Mouse (Mus musculus): Measurements from ENCODE around the gene Ggct.

Ggct gene

GRCm38 (mm10) chr6:54992734-54993260 lies at the start of gene Ggct:
Ggct (minus strand) TSS chr6:54992950.
- peak; percentile 98 for DNase-seq

GRCm38 (mm10) chr6:55040031-55040430 lies 47.3 kb upstream of the Ggct start:
- DNase-seq = no peak

- no peak for DNase-seq
These were observed 46.7 kb upstream of the Ggct start for GRCm38 (mm10) chr6:55039446-55039783.

- peak; percentile 40 for DNase-seq
These were observed 46.1 kb upstream of the Ggct start for GRCm38 (mm10) chr6:55038671-55039445.

DNA sequence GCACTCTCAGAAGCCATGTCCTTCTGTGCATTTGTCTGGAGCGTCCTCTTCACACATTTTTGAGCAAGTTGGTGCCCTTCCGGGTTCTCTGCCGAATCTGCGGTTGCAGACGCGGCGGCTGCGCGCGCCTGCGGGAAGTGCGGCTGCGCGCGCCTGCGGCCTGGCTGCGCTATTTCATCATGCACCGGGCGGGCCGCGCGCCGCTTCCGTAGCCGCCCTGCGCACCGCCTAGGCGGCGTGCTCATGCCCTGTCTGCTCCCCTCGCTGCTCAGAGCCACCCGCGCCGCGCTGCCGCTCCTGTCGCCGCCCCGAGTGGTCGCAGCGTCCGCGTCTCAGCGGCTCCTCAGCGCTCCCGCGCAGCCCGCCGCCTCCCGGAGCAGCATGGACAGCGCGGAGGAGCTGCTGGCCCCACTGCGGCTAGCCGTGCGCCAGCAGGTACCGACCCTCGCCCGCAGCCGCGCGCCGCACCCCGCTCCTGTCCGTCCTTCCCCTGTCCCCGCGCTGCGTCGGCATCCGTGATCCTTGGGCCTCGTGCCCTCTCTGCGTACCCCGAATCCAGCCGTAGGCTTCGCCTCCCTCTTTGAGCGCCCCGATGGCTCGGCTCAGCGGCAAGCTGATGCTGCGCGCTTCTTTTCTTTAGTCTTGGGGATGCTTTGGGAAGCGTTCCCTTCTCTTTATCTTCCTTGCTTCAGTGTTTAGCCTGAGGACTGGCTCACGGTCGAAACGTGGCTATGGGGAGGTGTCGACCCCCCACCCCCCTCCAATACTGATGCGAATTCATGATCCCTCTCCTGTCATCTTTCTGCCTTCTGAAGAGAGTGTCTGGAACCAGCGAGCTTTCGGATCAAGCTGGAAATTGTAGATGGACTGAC lies 45.3 kb upstream of the Ggct start, which contains the start of gene Gars:
Gene Gars, plus strand, starts transcription at position 209 of the 872 bp plus-strand sequence.
- DNase-seq = peak; percentile 93

DNA sequence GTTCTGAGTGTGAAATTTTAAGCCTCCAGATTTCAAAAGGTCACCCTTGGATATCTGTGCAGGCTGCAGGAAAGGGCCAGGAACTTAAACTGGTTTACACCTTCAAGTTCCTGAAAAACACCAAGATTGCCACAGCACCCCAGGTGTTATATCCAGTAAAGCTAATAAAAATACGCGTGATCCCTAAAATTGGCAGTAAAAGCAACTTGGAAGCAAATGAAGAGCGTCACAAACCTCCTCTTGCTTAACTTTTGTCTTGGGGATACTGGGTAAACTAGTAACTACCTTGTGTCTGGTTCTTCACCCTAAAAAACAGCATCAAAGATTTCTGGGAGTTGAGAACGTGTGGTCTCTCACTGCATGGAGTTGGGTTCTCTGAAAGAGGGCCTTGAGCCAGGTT lies 44.0 kb upstream of the Ggct start:
- no peak for DNase-seq

DNA sequence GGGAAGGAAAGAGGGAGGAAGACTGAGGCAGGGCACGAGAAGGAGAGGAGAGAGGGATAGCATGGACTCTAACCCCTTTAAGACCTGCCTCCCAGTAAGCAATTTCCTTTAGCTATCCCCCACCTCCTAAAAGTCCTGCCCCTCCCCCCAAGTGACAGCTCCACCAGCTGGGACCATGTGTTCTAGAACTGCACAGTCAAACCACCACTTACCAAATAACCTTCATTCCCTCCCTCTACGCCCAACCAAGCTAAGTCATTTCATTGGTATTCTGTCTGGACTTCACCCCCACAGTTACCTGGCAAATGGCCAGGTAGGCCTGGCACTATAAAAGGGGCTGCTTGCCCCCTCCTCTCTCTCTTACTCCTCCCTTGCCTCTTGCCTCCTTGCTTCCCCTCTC lies 34.9 kb upstream of the Ggct start:
- no peak for DNase-seq

DNA sequence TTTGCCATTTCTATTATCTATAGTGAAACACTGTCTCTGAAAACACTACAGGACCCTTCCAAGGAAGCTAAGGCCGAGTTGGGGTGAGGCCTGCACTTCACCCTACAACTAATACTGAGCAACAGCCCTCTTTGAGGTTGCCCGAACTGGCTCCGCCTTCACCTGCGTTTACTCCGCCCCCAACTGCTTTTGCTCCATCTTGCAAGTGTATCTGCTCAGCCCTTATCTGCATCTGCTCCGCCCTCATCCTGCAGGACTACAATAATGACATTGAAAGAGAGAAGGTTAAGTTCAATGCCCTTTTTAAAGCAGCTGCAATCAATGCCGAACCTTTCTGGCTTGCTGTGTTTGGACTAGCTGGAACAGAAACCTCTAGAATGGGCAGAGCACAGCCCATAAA lies 29.1 kb upstream of the Ggct start:
- DNase-seq = no peak

DNA sequence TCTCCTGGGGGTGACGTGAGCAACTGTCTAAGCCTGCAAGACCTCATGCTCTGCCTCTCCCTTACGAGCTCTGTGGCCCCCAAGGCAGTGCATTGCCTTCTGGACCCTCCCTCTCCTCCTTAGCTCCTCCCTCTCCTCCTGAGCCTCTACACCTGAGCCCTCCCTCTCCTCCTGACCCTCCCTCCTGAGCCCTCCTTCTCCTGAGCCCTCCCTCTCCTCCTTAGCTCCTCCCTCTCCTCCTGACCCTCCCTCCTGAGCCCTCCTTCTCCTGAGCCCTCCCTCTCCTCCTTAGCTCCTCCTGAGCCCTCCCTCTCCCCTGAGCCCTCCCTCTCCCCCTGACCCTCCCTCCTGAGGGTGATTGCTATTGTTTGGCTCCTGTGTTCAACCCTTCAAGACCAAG lies 25.7 kb upstream of the Ggct start:
- no peak for DNase-seq

- peak; percentile 86 for DNase-seq
These were observed 24.2 kb upstream of the Ggct start for GRCm38 (mm10) chr6:55016710-55017583.

DNA sequence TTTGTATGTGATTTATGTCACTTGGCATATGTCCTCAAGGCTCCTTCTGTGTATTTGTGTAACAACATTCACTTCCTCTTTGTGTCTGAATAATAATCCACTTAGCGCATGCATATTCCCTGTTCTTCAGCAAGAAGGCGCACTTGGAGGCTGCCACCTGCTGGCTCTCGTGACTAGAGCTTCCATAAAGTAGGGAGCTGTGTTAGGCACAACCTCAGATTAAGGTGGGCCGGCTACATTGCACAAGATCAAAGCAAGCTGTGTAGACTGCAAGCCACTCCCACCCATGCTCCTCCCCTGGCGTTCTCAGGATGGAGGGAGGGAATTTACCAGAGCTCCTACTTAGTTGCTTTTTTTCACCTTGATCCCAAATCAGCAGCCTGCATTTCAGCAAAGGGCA lies 23.5 kb upstream of the Ggct start:
- DNase-seq = peak; percentile 65

GRCm38 (mm10) chr6:55014184-55014583 lies 21.4 kb upstream of the Ggct start:
- DNase-seq = no peak

GRCm38 (mm10) chr6:55012516-55012915 lies 19.8 kb upstream of the Ggct start:
- no peak for DNase-seq

GRCm38 (mm10) chr6:55010330-55011091 lies 17.8 kb upstream of the Ggct start:
- DNase-seq = no peak

DNA sequence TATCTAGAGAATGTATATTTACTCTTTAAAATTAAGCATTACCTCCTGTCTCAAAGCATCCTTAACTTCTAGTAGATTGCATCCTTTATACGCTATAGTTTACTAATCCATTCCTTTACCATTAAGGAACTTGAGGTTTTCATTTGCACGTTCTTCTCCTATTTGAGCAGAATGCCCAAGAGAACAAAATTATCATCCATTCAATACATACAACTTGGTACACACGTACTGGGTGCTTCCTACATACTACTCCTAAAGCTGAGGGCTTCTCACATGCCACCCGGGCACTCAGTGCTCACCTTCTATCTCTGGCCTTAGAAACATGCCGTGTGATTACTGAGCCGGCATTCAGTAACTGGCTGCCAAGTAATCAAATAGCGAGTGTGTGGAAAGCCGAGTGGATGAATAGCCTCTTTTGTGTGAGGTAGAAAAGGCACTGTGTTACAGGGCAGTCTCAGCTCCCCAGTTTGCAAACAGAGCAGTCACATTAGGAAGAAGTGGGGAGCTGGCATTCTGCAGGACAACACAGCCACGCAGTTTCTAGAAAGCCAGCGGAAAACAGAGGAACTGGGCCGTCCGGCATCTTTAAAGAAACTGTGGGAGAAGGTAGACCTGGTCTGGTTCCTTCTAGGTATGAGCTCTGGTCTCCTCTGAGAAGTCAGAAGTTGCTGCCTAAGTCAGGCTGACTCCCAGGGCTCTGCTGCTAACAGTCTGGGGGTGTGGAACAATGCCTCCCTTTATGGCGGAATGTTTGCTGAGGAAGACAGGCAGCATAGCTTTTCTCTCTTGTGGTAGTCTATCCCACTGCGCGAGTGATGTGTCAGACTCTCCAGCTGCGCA lies 16.9 kb upstream of the Ggct start:
- DNase-seq = peak; percentile 53

DNA sequence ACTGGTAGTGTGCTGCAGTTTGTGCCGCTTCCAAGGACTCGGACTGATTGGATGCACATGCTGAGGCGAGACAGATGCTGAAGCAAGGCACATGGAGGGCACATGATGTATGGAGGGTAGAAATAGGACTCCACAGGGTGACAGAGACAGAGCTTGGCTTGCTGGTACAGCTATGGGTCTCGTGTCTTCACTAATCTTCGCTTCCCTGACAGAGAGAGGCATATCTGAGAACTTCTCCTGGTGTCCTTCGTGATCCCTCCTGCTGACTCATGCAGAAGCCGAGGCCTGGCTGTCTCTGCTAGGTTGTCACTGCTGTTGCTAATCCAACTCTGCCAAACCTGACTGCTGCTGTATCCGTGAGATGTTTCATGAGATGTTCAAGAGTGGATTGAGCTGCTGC lies 15.7 kb upstream of the Ggct start:
- DNase-seq = no peak

DNA sequence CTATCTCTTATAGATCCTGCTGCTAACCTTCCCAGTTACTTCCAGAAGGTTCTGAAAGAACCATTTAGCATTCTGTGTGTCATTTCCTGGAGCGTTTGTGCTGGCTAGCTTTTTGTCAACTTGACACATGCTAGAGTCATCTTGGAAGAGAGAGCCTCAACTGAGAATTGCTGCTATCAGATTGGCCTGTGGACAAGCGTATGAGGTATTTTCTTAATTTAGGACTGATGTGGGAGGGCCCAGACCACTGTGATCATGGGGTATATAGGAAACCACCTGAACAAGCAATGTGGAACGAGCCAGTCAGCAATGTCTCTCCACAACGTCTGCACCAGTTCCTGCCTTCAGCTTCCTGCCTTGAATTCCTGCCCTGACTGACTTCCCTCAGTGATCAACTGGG lies 10.8 kb upstream of the Ggct start:
- no peak for DNase-seq

- DNase-seq = no peak
These were observed 9.7 kb upstream of the Ggct start for GRCm38 (mm10) chr6:55002438-55002837.

DNA sequence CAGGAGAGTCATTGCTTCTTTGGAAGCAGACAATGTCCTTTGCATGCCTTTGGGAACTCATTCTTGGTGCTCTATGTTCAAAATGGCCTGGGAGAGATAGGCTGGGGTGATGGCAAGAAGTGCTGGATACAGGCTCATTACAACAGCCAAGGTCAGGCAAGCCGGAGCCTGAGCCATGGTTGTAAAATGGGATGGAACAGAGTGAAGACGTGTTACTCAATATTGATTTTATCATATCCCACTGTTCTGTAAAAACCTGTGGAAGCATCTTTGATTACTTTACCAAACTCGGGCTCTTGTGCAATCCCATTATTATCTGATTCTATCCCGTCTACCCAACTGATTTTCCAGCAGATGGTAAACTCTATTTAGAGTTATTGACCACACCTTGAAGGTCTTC lies 8.6 kb upstream of the Ggct start:
- DNase-seq = no peak

GRCm38 (mm10) chr6:54997726-54998125 lies 5.0 kb upstream of the Ggct start:
- DNase-seq = no peak

DNA sequence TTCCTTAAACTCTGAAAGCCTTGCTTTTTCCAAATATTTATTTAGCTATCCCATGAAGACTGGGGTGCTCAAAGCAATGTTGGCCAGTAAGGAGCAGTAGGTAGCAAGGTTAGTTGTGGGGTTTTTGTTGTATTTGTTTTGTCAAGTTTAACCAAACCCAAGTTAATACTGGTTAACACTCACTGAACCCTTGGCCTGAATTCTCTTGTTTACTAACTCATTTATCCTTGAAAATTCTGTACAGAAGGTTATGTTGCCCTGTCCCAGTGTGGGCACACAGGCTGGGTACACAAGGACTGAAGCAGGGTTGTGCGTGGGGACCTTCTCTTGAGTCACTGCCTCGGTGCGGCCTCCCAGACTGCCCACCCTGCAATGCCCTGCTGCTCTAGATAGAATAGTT lies 3.6 kb upstream of the Ggct start:
- no peak for DNase-seq

All from retina, postnatal 1 day (tissue).